ENCODE assay signal across 8 mouse cellular contexts in the genomic region with DNA sequence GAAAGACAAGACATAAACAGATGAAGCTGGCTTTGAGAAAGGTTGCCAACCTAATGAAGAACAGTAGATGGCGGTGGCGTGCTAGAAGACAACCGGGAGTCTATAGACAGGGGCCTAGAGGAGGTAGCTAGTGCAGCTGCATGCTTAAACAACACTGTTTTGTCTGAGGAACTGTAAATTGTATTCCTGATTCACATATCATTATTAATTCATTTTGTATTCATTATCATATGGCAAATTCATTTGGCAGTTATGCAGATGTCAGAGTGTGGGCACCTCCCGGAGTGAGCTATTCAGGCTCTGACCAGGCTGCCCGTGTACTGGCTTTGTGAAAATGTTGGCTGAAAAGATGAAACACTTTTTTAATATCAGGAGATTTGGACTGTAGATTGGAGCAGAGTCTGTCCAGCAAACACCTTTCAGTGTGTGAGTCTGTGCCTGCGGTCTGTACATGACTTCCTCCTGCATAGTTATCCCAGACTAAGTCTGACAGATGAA.
DNase-seq lines count a peak whose midpoint lies in the region; ATAC-seq and TF ChIP-seq lines count a peak whose summit lies in the region.

No protein-coding gene starts in this region.

- H3K27me3 ChIP-seq in heart, embryonic 15.5 days: no peaks in the 10 kb centered on the region
- H3K27me3 ChIP-seq in heart, embryonic 12.5 days (replicated peaks): no peaks in the 10 kb centered on the region
- no peaks in the 10 kb centered on the region for H3K27me3 ChIP-seq in liver, embryonic 14.5 days (ENCODE audit: control insufficient read depth, insufficient read depth, low read length)

- TF ChIP-seq EP300 in liver, embryonic 14.5 days (IDR thresholded peaks at IDR 0.05; ENCODE audit: low read depth): no peak

- H3K27ac ChIP-seq in heart, embryonic 15.5 days: no peak overlapping the region
- no peak overlapping the region for H3K27ac ChIP-seq in heart, embryonic 12.5 days (ENCODE audit: poor library complexity, severe bottlenecking)
- H3K27ac ChIP-seq in liver, embryonic 14.5 days: no peak overlapping the region

- H3K4me3 ChIP-seq in heart, embryonic 15.5 days: no peak overlapping the region
- H3K4me3 ChIP-seq in heart, embryonic 12.5 days: no peak overlapping the region
- H3K4me3 ChIP-seq in liver, embryonic 14.5 days (ENCODE audit: insufficient read depth in 1 of 2, low read depth in 2 of 2, low read length in 2 of 2): no peak overlapping the region

- no peak overlapping the region for H3K9ac ChIP-seq in heart, embryonic 15.5 days
- H3K9ac ChIP-seq in heart, embryonic 12.5 days: no peak overlapping the region
- no peak overlapping the region for H3K9ac ChIP-seq in liver, embryonic 14.5 days (replicated peaks)

- WGBS in heart, embryonic 15.5 days: 44% methylated on average over 6 of the region's 6 CpGs
- WGBS in heart, embryonic 12.5 days: 43% methylated on average over 6 of the region's 6 CpGs
- WGBS in liver, embryonic 14.5 days (ENCODE audit: insufficient replicate concordance): 36% methylated on average over 6 of the region's 6 CpGs

- H3K9me3 ChIP-seq in heart, embryonic 15.5 days (replicated peaks): no peaks in the 10 kb centered on the region
- H3K9me3 ChIP-seq in heart, embryonic 12.5 days (replicated peaks): no peaks in the 10 kb centered on the region
- no peaks in the 10 kb centered on the region for H3K9me3 ChIP-seq in liver, embryonic 14.5 days (ENCODE audit: control insufficient read depth, low read length)

- H3K4me2 ChIP-seq in heart, embryonic 15.5 days: no peak overlapping the region
- no peak overlapping the region for H3K4me2 ChIP-seq in heart, embryonic 12.5 days
- no peak overlapping the region for H3K4me2 ChIP-seq in liver, embryonic 14.5 days (ENCODE audit: low read depth)

- peak; percentile 37; the same call in 1 of the 2 replicates for TF ChIP-seq CTCF in liver, embryonic 14.5 days (IDR thresholded peaks at IDR 0.05; ENCODE audit: low read depth)

- ATAC-seq in heart, embryonic 15.5 days (replicated peaks; ENCODE audit: insufficient number of reproducible peaks, insufficient read depth, low FRiP score, low read depth): 0 out of 2 replicates have a peak, but pooled peaks have one; percentile 39
- ATAC-seq in heart, embryonic 12.5 days (ENCODE audit: insufficient number of reproducible peaks, low FRiP score): no peak
- ATAC-seq in liver, embryonic 14.5 days (ENCODE audit: insufficient read depth): no peak

- peak; percentile 2 for DNase-seq in cerebellum, adult 9-11 months
- DNase-seq in frontal cortex, postnatal 14 days (ENCODE audit: low spot score in 2 of 2): peak; percentile 47 to 71
- DNase-seq in kidney, postnatal 36 days: peak; percentile 8 to 44
- DNase-seq in liver, embryonic 14.5 days (ENCODE audit: low read depth in 3 of 3, low spot score in 3 of 3): no peak
- DNase-seq in right cerebral cortex, adult 2 months (ENCODE audit: low spot score in 2 of 2): peak; percentile 80 to 84
- DNase-seq in urinary bladder, postnatal 14 days (ENCODE audit: low spot score): no peak

- H3K36me3 ChIP-seq in heart, embryonic 15.5 days: no peaks in the 10 kb centered on the region
- no peaks in the 10 kb centered on the region for H3K36me3 ChIP-seq in heart, embryonic 12.5 days
- H3K36me3 ChIP-seq in liver, embryonic 14.5 days (replicated peaks; ENCODE audit: control insufficient read depth, insufficient read depth, low read depth): no peaks in the 10 kb centered on the region

- no peaks in the 10 kb centered on the region for H3K4me1 ChIP-seq in heart, embryonic 15.5 days (replicated peaks)
- H3K4me1 ChIP-seq in heart, embryonic 12.5 days (replicated peaks): no peaks in the 10 kb centered on the region
- no peaks in the 10 kb centered on the region for H3K4me1 ChIP-seq in liver, embryonic 14.5 days (replicated peaks; ENCODE audit: control insufficient read depth in 2 of 2, insufficient read depth in 2 of 2, low read length in 1 of 2)

Comparison
In these comparisons a context has a peak if more than half of its experiments do, and no peak if none do; other contexts are left out.
1. DNase-seq: peak in cerebellum, adult 9-11 months (single experiment), frontal cortex, postnatal 14 days (2 of 2), kidney, postnatal 36 days (2 of 2) and right cerebral cortex, adult 2 months (2 of 2); none in liver, embryonic 14.5 days (0 of 3) and urinary bladder, postnatal 14 days (single experiment).